In genomic region chr14:122720989-122721388, GRCm38 (mm10) we compare ENCODE assay signal across 13 mouse cellular contexts.
DNase-seq lines count a peak whose midpoint lies in the region; ATAC-seq lines count a peak whose summit lies in the region.
"Had no signal": no experiment of that assay in that cellular context is flagged by ENCODE, and none has a peak within 500 bp of the region (broad histone marks: within the 10 kb centered on the region; RNA-seq: fewer than 3 reads in every experiment).

No protein-coding gene starts in this region.

- no peak overlapping the region for H3K4me3 ChIP-seq in neural tube, embryonic 11.5 days (ENCODE audit: low read depth, low read length)
- H3K4me3 ChIP-seq in forebrain, embryonic 15.5 days, result no peak overlapping the region
- H3K4me3 ChIP-seq in kidney, embryonic 16.5 days (ENCODE audit: low read length), result no peak overlapping the region
- no peak overlapping the region for H3K4me3 ChIP-seq in limb, embryonic 10.5 days

- H3K27ac ChIP-seq in neural tube, embryonic 11.5 days (ENCODE audit: low read depth, low read length), result no peak overlapping the region
- H3K27ac ChIP-seq in forebrain, embryonic 15.5 days (replicated peaks), result 0 out of 2 replicates have a peak overlapping the region, but pooled peaks have one; percentile 15
- no peak overlapping the region for H3K27ac ChIP-seq in kidney, embryonic 16.5 days (ENCODE audit: low read length)
- H3K27ac ChIP-seq in limb, embryonic 10.5 days, result no peak overlapping the region

- H3K4me1 ChIP-seq in neural tube, embryonic 11.5 days (ENCODE audit: control insufficient read depth, insufficient read depth, low read length), result peaks cover 12% of the 10 kb centered on the region; the same call in 1 of the 2 replicates
- H3K4me1 ChIP-seq in forebrain, embryonic 15.5 days, result peaks cover 17% of the 10 kb centered on the region
- H3K4me1 ChIP-seq in kidney, embryonic 16.5 days (ENCODE audit: insufficient read depth, low read length), result peaks cover 5% of the 10 kb centered on the region; the same call in 1 of the 2 replicates
- peaks cover 26% of the 10 kb centered on the region for H3K4me1 ChIP-seq in limb, embryonic 10.5 days

- no peaks in the 10 kb centered on the region for H3K36me3 ChIP-seq in neural tube, embryonic 11.5 days (ENCODE audit: control insufficient read depth, insufficient read depth, low read length)
- no peaks in the 10 kb centered on the region for H3K36me3 ChIP-seq in forebrain, embryonic 15.5 days
- no peaks in the 10 kb centered on the region for H3K36me3 ChIP-seq in kidney, embryonic 16.5 days (ENCODE audit: insufficient read depth, low read length)
- H3K36me3 ChIP-seq in limb, embryonic 10.5 days, result 0 out of 2 replicates have a peak, but pooled peaks cover 2% of the 10 kb centered on the region

- peak; percentile 81 for ATAC-seq in neural tube, embryonic 11.5 days (ENCODE audit: insufficient read depth, low FRiP score, low TSS enrichment)
- ATAC-seq in forebrain, embryonic 15.5 days (replicated peaks), result peak; percentile 85
- ATAC-seq in kidney, embryonic 16.5 days (ENCODE audit: low FRiP score, low TSS enrichment), result no peak
- ATAC-seq: liver, postnatal 0 days had no signal

- 26% methylated on average over 3 of the region's 3 CpGs for WGBS in neural tube, embryonic 11.5 days
- 8% methylated on average over 3 of the region's 3 CpGs for WGBS in forebrain, embryonic 15.5 days
- WGBS in kidney, embryonic 16.5 days, result 44% methylated on average over 3 of the region's 3 CpGs
- WGBS in limb, embryonic 10.5 days, result 70% methylated on average over 3 of the region's 3 CpGs

- H3K27me3 ChIP-seq in neural tube, embryonic 11.5 days (ENCODE audit: control insufficient read depth, insufficient read depth, low read length), result no peaks in the 10 kb centered on the region
- no peaks in the 10 kb centered on the region for H3K27me3 ChIP-seq in forebrain, embryonic 15.5 days
- H3K27me3 ChIP-seq in kidney, embryonic 16.5 days (ENCODE audit: insufficient read depth, low read length), result no peaks in the 10 kb centered on the region
- H3K27me3 ChIP-seq in limb, embryonic 10.5 days (ENCODE audit: low read depth, poor library complexity, severe bottlenecking), result no peaks in the 10 kb centered on the region

- no peaks in the 10 kb centered on the region for H3K9me3 ChIP-seq in neural tube, embryonic 11.5 days (ENCODE audit: control insufficient read depth, low read length)
- H3K9me3 ChIP-seq in forebrain, embryonic 15.5 days, result no peaks in the 10 kb centered on the region
- no peaks in the 10 kb centered on the region for H3K9me3 ChIP-seq in kidney, embryonic 16.5 days (ENCODE audit: low read length)
- no peaks in the 10 kb centered on the region for H3K9me3 ChIP-seq in limb, embryonic 10.5 days (replicated peaks)
- H3K9me3 ChIP-seq: G1E had no signal

- no peak overlapping the region for H3K4me2 ChIP-seq in neural tube, embryonic 11.5 days (ENCODE audit: low read depth)
- no peak overlapping the region for H3K4me2 ChIP-seq in forebrain, embryonic 15.5 days (replicated peaks)
- H3K4me2 ChIP-seq in kidney, embryonic 16.5 days (replicated peaks; ENCODE audit: low read depth, low read length), result no peak overlapping the region

- DNase-seq in neural tube, embryonic 11.5 days (ENCODE audit: low spot score), result peak; percentile 49
- DNase-seq in neural tube, embryonic 10.5 days (ENCODE audit: extremely low spot score, low spot score), result no peak
- peak; percentile 79 for DNase-seq in layer of hippocampus, adult 9-11 months
- peak; percentile 37 for DNase-seq in retina, embryonic 14.5 days (ENCODE audit: low spot score)
- no peak for DNase-seq in urinary bladder, adult 2 months (ENCODE audit: low spot score)
- DNase-seq in limb, embryonic 10.5 days (ENCODE audit: low spot score), result no peak
- DNase-seq: adrenal gland, adult 8-10 months; heart, postnatal 36 days; kidney, postnatal 4 days; liver, postnatal 0 days had no signal

- H3K9ac ChIP-seq in neural tube, embryonic 11.5 days (ENCODE audit: low read length), result no peak overlapping the region
- no peak overlapping the region for H3K9ac ChIP-seq in forebrain, embryonic 15.5 days (replicated peaks)
- H3K9ac ChIP-seq in kidney, embryonic 16.5 days (replicated peaks; ENCODE audit: low read length), result no peak overlapping the region
- H3K9ac ChIP-seq: liver, postnatal 0 days had no signal

Comparison
In these comparisons a context has a peak if more than half of its experiments do, and no peak if none do; other contexts are left out.
1. DNase-seq: peak in neural tube, embryonic 11.5 days (single experiment), layer of hippocampus, adult 9-11 months (single experiment) and retina, embryonic 14.5 days (single experiment); none in neural tube, embryonic 10.5 days (single experiment), urinary bladder, adult 2 months (single experiment) and limb, embryonic 10.5 days (single experiment).